Comparison of ENCODE assay signal across 19 mouse cellular contexts in the genomic region with DNA sequence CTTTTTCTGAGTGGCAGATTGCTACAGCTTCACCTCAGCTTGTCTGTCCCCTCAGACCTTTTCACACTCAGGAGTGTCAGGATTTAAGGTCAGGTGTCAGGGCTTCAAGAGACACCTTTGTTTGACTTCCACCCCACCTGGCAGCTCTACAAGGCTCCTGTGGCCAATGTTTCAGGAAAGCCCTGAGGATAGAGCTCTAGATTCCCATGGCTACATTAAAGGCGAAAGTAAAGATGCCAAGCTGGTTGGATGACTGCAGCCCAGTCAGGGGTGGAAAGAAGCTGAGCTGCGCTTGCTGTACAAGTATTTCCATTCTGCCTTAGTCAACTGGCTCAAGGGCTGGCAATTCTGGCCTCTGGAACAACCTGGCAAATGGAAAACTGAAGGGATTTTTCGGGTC.
DNase-seq lines count a peak whose midpoint lies in the region; ATAC-seq and TF ChIP-seq lines count a peak whose summit lies in the region.
"Had no signal": no experiment of that assay in that cellular context is flagged by ENCODE, and none has a peak within 500 bp of the region (broad histone marks: within the 10 kb centered on the region; RNA-seq: fewer than 3 reads in every experiment).

No protein-coding gene starts in this region.

- CTCF ChIA-PET in Patski (lab: Charles Lee): interaction anchor here (2.4 kb wide), 1 partner anchor 12 kb away, joined by 7 read pairs; no protein-coding TSS in a partner anchor

- H3K9ac ChIP-seq in limb, embryonic 15.5 days: no peak overlapping the region
- no peak overlapping the region for H3K9ac ChIP-seq in hindbrain, embryonic 13.5 days
- H3K9ac ChIP-seq: heart, embryonic 15.5 days; hindbrain, embryonic 15.5 days had no signal

- H3K4me1 ChIP-seq in limb, embryonic 10.5 days: no peaks in the 10 kb centered on the region
- peaks cover 12% of the 10 kb centered on the region for H3K4me1 ChIP-seq in limb, embryonic 15.5 days
- H3K4me1 ChIP-seq in hindbrain, embryonic 13.5 days (replicated peaks): no peaks in the 10 kb centered on the region
- H3K4me1 ChIP-seq: heart, embryonic 15.5 days; hindbrain, embryonic 15.5 days had no signal

- H3K36me3 ChIP-seq in limb, embryonic 10.5 days: no peaks in the 10 kb centered on the region
- H3K36me3 ChIP-seq in limb, embryonic 15.5 days: no peaks in the 10 kb centered on the region
- H3K36me3 ChIP-seq in hindbrain, embryonic 13.5 days: no peaks in the 10 kb centered on the region
- H3K36me3 ChIP-seq: embryonic facial prominence, embryonic 10.5 days; forebrain, embryonic 10.5 days; heart, embryonic 15.5 days; hindbrain, embryonic 10.5 days; hindbrain, embryonic 15.5 days had no signal

- 89% methylated on average over 3 of the region's 3 CpGs for WGBS in limb, embryonic 10.5 days
- WGBS in limb, embryonic 15.5 days: 51% methylated on average over 3 of the region's 3 CpGs
- WGBS in hindbrain, embryonic 13.5 days: 82% methylated on average over 3 of the region's 3 CpGs

- no peaks in the 10 kb centered on the region for H3K27me3 ChIP-seq in Patski
- no peaks in the 10 kb centered on the region for H3K27me3 ChIP-seq in limb, embryonic 10.5 days (ENCODE audit: low read depth, poor library complexity, severe bottlenecking)
- no peaks in the 10 kb centered on the region for H3K27me3 ChIP-seq in limb, embryonic 15.5 days
- H3K27me3 ChIP-seq in hindbrain, embryonic 13.5 days: no peaks in the 10 kb centered on the region
- H3K27me3 ChIP-seq: heart, embryonic 15.5 days; hindbrain, embryonic 15.5 days had no signal

- H3K4me3 ChIP-seq in limb, embryonic 10.5 days: no peak overlapping the region
- H3K4me3 ChIP-seq in limb, embryonic 15.5 days: no peak overlapping the region
- H3K4me3 ChIP-seq in hindbrain, embryonic 13.5 days: no peak overlapping the region
- H3K4me3 ChIP-seq: embryonic facial prominence, embryonic 10.5 days; forebrain, embryonic 10.5 days; heart, adult 2 months; heart, embryonic 15.5 days; hindbrain, embryonic 10.5 days; hindbrain, embryonic 15.5 days had no signal

- POLR2A ChIA-PET in Patski (lab: Charles Lee): no interaction called here

- H3K9me3 ChIP-seq in limb, embryonic 10.5 days (replicated peaks): no peaks in the 10 kb centered on the region
- H3K9me3 ChIP-seq in limb, embryonic 15.5 days: no peaks in the 10 kb centered on the region
- H3K9me3 ChIP-seq in hindbrain, embryonic 13.5 days: no peaks in the 10 kb centered on the region
- H3K9me3 ChIP-seq: embryonic facial prominence, embryonic 10.5 days; forebrain, embryonic 10.5 days; heart, embryonic 15.5 days; hindbrain, embryonic 10.5 days; hindbrain, embryonic 15.5 days had no signal

- H3K4me2 ChIP-seq in limb, embryonic 15.5 days: no peak overlapping the region
- H3K4me2 ChIP-seq in hindbrain, embryonic 13.5 days: no peak overlapping the region
- H3K4me2 ChIP-seq: heart, embryonic 11.5 days; heart, embryonic 15.5 days; hindbrain, embryonic 15.5 days had no signal

- peak; percentile 14 to 31 for DNase-seq in cerebellum, postnatal 14 days
- no peak for DNase-seq in cerebellum, postnatal 4 days (ENCODE audit: low spot score in 2 of 2)
- no peak for DNase-seq in Patski (ENCODE audit: low read depth, low spot score)
- no peak for DNase-seq in limb, embryonic 10.5 days (ENCODE audit: low spot score)
- DNase-seq in testis, postnatal 14 days (ENCODE audit: low spot score): no peak
- DNase-seq: adrenal gland, adult 2 months; adrenal gland, postnatal 36 days; cerebellum, postnatal 36 days; gastrocnemius, postnatal 36 days; heart, adult 2 months had no signal

- peak overlapping the region; percentile 23; the same call in 1 of the 2 replicates for H3K27ac ChIP-seq in limb, embryonic 10.5 days
- H3K27ac ChIP-seq in limb, embryonic 15.5 days: peak overlapping the region; percentile 76
- H3K27ac ChIP-seq in hindbrain, embryonic 13.5 days: no peak overlapping the region
- H3K27ac ChIP-seq: embryonic facial prominence, embryonic 10.5 days; forebrain, embryonic 10.5 days; heart, adult 2 months; heart, embryonic 15.5 days; hindbrain, embryonic 10.5 days; hindbrain, embryonic 15.5 days had no signal

- no peak for TF ChIP-seq CTCF in Patski (IDR thresholded peaks at IDR 0.05)

- in situ Hi-C loops in Patski (cut with MboI; ENCODE audit: low pct_unique_long_range_greater_than_20kb): no loop called here

- ATAC-seq in Patski: peak; percentile 79
- 0 out of 2 replicates have a peak, but pooled peaks have one; percentile 32 for ATAC-seq in limb, embryonic 15.5 days (ENCODE audit: insufficient number of reproducible peaks, low FRiP score, low TSS enrichment, low read depth)
- no peak for ATAC-seq in hindbrain, embryonic 13.5 days (ENCODE audit: low FRiP score)
- ATAC-seq: forebrain, embryonic 14.5 days had no signal

Comparison
In these comparisons a context has a peak if more than half of its experiments do, and no peak if none do; other contexts are left out.
1. DNase-seq: peak in cerebellum, postnatal 14 days (2 of 2); none in cerebellum, postnatal 4 days (0 of 2), Patski (single experiment), limb, embryonic 10.5 days (single experiment) and testis, postnatal 14 days (single experiment).